Mouse (Mus musculus): ENCODE measurements around the gene Pin1rt1.

Pin1rt1 gene

GRCm38 (mm10) chr2:104716279-104716678 is at the start of gene Pin1rt1:
Gene Pin1rt1 (minus strand): TSS chr2:104716379.
- no peak for DNase-seq

- DNase-seq: no peak
Measured at GRCm38 (mm10) chr2:104764018-104764417, 47.8 kb upstream of the Pin1rt1 start.

GRCm38 (mm10) chr2:104763134-104763703 is 47.0 kb upstream of the Pin1rt1 start:
- DNase-seq: no peak

- DNase-seq: no peak
Measured at GRCm38 (mm10) chr2:104750611-104751010, 34.4 kb upstream of the Pin1rt1 start.

DNA sequence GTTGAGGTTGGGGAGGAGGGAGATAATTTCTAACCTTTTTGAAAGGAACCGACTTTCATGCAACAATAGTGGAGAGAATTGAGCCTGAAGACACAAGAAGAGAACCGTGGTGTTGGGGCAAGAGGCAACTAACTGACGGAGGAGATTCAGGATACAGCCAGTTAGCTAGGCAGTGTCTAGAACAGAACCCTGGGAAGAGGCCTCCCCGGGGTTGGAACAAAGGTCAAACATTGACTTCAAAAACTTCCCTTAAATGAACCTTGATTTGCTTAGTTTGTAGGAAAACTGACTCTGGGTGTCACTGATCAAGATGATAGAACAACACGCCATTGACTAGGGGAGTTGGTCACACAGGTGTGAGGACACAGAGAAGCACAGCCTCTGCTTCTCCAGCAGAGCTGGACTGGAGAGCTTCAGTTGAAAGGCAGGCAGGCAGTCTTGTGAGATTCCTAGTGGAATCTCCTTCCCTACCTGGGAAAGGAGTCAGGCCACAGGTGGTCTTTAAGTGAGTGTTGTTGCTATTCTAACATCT is 32.5 kb upstream of the Pin1rt1 start:
- DNase-seq: no peak

DNA sequence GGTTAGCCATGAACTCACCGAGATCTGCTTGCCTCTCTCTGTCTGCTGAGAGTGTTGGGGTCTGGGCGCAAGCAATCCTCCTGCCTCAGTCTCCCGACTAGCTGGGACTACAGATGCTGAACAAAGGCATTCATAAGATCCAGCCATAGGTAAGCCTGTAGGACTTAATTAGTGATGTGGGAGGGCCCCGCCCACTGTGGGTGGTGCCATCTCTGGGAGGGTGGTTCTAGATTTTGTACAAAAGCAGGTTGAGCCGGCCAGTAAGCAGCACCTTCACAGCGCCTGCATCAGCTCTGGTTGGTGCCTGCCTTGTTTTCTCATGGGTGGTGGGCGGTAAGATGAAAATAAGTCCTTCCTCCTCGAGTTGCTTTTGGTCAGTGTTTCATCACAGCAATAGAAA is 30.1 kb upstream of the Pin1rt1 start:
- no peak for DNase-seq

DNA sequence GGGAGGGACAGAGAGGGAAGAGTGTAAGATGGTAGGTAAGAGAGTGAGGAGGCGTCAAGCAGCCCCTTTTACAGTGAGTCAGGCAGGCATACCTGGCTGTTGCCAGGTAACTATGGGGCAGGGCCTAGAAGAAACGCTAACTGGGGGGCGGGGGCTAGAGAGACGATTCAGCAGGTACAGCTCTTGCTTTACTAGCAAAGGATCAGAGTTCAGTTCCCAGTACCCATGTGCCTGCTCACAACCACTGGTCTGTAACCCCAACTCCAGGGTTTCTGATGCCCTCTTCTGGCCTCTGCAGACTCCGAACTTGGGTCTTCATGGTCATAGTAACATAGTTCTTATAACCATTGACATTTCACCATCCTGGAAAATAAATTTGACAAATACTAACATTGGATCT is 27.8 kb upstream of the Pin1rt1 start:
- no peak for DNase-seq

DNA sequence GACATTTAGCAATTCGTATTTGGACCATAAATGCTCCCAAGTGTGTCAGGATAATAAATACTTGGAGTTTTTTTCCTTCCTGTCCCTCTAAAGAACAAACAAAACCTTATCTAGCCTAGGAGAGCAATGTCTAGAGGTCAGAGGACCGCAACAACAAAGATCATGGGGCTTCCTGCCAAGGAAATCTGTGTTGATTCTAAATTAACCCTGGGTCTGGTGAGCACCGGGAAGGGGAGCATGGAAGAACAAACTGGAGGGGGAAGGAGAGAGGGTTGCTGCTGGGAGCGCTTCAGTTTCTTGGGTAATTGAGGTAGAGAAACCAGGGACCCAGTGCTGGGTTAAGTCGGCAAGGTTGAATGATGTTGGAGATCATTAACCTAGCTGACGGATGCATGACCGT is 27.0 kb upstream of the Pin1rt1 start:
- DNase-seq: no peak

DNA sequence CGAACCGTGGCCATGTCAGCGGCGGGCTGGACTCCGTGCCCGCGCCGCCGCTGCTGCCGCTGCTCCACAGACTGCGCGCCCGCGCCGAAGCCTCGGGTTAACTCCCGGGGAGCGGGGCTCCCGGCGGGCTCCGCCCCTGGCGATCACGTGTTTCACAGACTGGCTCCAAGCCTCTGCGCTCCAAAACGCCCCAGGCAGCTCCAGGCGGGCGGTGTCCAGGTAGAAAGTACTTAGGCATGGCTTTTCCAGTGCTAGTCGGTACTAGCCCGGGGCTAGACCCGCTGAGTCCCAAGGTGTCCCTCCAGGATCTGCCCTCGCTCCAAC is 26.5 kb upstream of the Pin1rt1 start, which contains the start of gene Depdc7:
Gene Depdc7 (minus strand): TSS at position 138 of the 324 bp plus-strand sequence.
- peak; percentile 79 for DNase-seq

DNA sequence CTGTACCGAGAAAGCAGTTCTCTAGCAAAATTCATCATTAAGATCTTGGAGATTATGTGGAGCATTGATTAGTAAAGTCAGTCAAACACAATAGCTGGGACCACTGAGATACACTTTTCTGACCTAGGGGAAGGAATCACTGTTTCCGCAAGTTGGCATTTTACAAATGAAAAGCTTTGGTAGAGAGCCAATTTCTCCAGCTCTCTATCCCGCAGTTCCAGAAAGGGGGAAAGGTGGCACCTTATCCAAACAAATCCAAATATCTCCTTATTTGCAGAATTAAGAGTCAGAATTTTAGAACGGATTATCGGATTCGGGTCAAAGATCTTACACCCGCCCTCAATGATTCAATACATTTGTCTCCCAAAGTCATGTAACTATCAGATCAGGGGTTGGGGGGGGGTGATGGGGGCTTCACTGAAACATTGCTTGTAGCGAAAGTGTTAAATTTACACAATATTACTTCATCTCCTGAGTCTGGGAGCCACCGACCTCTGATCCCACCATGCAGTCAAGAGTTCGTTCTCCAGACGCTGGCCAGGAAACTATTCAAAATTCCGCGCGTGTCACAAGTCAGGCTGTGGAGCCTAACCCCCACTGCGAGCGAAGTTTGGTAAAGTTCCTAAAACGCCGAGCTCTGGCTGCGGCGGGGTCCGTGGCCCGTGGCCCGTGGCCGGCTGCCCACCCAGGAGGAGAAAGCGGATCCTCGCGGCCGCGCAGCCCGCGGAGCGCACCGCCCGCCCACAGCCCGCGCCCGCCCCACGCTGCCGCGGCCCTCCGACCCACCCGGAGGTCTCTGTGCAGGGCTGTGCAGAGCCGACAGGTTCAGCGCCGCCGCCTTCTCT is 25.9 kb upstream of the Pin1rt1 start:
- no peak for DNase-seq

- DNase-seq: no peak
Measured at GRCm38 (mm10) chr2:104741015-104741758, 25.0 kb upstream of the Pin1rt1 start.

DNA sequence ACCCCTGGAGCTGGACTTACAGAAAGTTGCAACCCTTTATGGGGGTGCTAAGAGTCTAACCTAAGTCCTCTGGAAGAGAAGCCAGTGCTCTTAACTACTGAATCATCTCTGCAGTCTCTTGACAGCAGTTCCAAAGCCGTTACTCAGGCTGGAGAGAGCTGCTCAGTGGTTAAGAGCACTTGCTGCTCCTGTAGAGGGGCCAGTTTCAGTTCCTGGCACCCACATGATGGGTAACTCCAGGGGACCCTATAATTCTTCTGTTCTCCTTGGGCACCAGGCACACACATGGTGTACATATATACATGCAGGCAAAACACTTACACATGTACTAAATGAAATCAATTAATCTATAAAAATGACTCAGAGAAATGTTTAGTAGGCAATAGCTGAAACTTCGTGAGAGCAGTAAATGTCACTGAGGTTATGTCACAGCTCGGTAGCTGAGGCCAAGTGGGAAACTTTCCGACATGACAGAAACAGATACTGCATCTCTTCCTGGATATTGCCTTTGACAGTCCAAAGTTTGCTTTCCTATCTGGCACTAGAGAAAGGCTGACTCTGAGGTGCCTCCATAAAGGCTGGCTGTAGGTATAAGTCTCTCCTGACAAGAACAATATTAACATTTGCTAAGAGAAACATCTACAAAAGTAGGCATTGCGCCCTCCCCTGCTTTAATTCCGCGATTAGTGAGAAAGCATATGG is 24.2 kb upstream of the Pin1rt1 start:
- DNase-seq: no peak

GRCm38 (mm10) chr2:104739691-104740090 is 23.5 kb upstream of the Pin1rt1 start:
- no peak for DNase-seq

GRCm38 (mm10) chr2:104736241-104736640 is 20.1 kb upstream of the Pin1rt1 start:
- DNase-seq: no peak

DNA sequence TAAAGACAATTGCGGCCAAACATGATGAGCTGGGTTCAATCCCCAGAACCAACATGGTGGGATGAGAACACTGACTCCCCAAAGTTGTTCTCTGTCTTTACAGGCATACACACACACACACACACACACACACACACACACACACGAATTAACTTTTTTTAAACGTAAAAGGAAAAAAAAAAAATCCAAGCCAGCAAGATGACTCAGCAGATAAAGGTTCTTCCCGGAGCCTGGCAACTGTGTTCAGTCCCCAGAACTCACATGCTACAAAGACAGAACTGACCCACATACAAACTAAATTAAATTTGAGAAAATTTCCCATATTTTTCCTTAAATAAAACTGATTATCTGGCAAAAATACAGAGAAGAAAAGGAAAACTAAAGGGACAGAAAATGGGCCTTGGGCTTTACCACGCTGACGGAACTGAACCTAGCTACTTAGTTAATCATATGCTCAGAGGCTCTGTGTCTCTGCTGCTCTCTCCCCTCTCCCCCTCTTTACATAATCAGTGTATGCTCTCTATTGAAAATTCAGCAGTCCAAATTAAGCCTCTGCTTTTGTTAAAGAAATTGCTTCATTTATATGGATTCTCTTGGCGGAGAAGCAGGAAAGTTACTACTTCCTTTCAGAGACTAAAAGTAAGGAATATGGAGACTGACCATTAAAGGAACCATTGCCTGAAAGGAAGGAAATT is 16.5 kb upstream of the Pin1rt1 start:
- DNase-seq: no peak

- DNase-seq: no peak
Measured at GRCm38 (mm10) chr2:104732033-104732444, 15.9 kb upstream of the Pin1rt1 start.

DNA sequence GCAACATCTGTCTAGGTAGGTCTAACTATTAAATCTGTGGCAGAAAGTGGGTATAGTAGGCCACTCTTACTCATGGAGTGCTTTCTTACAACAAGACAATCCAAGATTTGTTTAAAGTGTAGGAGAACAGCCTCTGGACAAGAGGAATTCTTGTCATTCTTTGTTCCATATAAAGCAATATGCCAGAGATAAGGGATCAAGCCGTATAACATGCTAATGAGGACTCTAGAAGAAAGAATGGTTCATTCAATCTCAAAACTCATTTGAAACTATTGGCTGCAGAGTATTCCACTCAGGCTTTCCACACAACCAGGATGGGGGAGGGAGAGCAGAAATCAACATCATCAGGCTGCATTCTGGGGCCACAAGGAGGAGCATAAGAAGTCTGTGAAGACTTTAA is 11.2 kb upstream of the Pin1rt1 start:
- no peak for DNase-seq

DNA sequence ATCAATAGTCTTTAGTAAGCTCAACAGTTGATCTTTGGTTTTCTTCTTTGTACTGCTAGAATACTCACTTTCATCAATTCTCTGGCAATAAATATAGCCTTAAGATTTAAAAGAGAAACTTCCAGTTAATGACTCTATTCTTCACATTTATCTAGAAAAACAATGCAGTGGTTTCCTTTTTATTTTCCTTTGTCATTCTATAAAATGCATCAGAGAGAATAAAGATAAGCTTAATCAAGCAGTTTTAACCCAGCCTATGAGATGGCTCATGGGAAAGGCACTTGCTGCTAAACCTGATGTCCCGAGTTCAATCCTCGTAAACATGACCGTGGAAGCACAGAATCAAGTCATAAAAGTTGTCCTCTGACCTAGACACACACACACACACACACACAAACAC is 5.8 kb upstream of the Pin1rt1 start:
- no peak for DNase-seq

DNA sequence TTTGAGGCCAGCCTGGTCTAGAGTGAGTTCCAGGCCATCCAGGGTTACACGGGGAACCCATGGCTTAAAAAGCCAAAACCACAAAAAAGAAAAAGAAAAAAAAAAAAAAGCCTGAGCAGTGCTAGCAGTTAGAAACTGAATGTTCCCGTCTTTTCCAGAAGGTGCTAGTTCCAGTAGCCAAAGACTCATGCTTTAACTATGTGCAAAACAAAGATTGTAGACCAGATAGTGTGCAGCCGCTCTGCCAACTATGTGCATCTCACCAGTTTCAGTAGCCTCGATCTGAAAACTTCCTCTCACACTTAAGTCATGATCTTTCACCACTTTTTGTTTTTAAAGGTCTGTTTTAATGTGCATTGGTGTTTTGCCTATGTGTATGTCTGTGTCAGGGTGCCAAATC is 1.6 kb upstream of the Pin1rt1 start:
- no peak for DNase-seq

GRCm38 (mm10) chr2:104717231-104717735 is 1.1 kb upstream of the Pin1rt1 start:
- no peak for DNase-seq

DNA sequence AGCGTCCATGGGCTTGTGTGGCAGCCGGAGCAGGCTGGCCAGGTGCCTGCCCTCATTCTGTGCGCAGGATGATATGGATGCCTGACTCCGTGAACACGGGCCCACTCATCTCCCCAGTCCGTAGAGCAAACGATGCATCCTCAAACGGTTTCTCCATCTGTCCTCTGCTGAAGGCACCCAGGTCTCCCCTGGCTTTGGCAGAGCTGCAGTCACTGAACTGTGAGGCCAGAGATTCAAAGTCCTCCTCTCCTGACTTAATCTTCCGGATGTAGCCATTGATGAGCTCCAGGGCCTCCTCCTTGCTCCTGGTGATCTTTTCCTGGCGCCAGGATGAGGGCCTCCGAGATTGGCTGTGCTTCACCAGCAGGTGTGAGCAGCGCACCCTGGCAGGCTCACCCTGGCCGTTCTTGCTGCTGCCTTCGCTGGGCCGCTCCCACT is 1.9 kb downstream of the Pin1rt1 start:
- peak; percentile 60 for DNase-seq

GRCm38 (mm10) chr2:104712486-104712809 is 3.7 kb downstream of the Pin1rt1 start:
- no peak for DNase-seq

All from cerebellum, adult 11 months (tissue).